Mouse (Mus musculus) heart, embryonic 11.5 days (tissue): Measurements from ENCODE around the gene Ube2d2b. TPM values are rescaled to one million over a fixed set of nuclear protein-coding genes. Genes with fewer than 3 reads are reported as not detected.
A peak's percentile ranks its signal among the peaks of the same experiment; 100 is the strongest.

Experiments used
- ATAC-seq: fragments of 200-750 bp; cut with Nextera tagmentation; replicated peaks from 2 replicates; pipeline ENCODE4 v1.8.0; 2017; ENCODE audit warnings: moderate library complexity; ENCODE audit not compliant: insufficient number of reproducible peaks, low FRiP score, low TSS enrichment
- H3K27ac ChIP-seq: fragments of 300-500 bp; sonication (generic); 2 replicates; pipeline ENCODE4 v1.5.1; 2014; ENCODE audit warnings: mild to moderate bottlenecking, low read depth, low read length
- H3K27me3 ChIP-seq: fragments of 300-500 bp; sonication (generic); 2 replicates; pipeline ENCODE4 v1.6.1; 2014; ENCODE audit warnings: mild to moderate bottlenecking, low read length, mixed read lengths; ENCODE audit not compliant: control insufficient read depth, insufficient read depth
- H3K36me3 ChIP-seq: fragments of 300-500 bp; sonication (generic); 2 replicates; pipeline ENCODE4 v1.6.1; 2014; ENCODE audit warnings: mild to moderate bottlenecking, low read length, moderate library complexity, mixed read lengths; ENCODE audit not compliant: control insufficient read depth, insufficient read depth
- H3K4me1 ChIP-seq: fragments of 300-500 bp; sonication (generic); 2 replicates; pipeline ENCODE4 v1.6.1; 2014; ENCODE audit warnings: low read length; ENCODE audit not compliant: control insufficient read depth, insufficient read depth
- H3K4me2 ChIP-seq: fragments of 300-500 bp; sonication (generic); 2 replicates; pipeline ENCODE4 v1.6.1; 2014; ENCODE audit warnings: mild to moderate bottlenecking, moderate library complexity
- H3K4me3 ChIP-seq: fragments of 300-500 bp; sonication (generic); 2 replicates; pipeline ENCODE4 v1.5.1; 2014; ENCODE audit warnings: low read depth, low read length
- H3K9ac ChIP-seq: fragments of 300-500 bp; sonication (generic); 2 replicates; pipeline ENCODE4 v1.6.1; 2014; ENCODE audit warnings: mild to moderate bottlenecking, low read depth, low read length, moderate library complexity
- H3K9me3 ChIP-seq: fragments of 300-500 bp; sonication (generic); replicated peaks from 2 replicates; pipeline ENCODE4 v1.6.1; 2016; ENCODE audit warnings: low read length; ENCODE audit not compliant: control insufficient read depth
- WGBS: fragments of 180-500 bp; shearing (Covaris S2); extraction: QIAGEN DNeasy Blood & Tissue Kit; methylation state at CpG from one replicate; pipeline ENCODE4 v1.1.7; 2014; ENCODE audit not compliant: insufficient replicate concordance; 5-methylcytosine and 5-hydroxymethylcytosine counted together
- polyA plus RNA-seq: library from polyadenylated mRNA; unstranded; fragments of >200 nt; fragmentation: Nextera tagmentation; extraction: Ambion mirVana; gene quantifications from 2 replicates; pipeline ENCODE4 v1.2.1, GENCODE M21; 2014

Ube2d2b gene
- polyA plus RNA-seq, 1 experiment from 2014 or later = 0.57 TPM

- ATAC-seq = no peak
- H3K4me1 ChIP-seq = peaks cover 4% of the 10 kb centered on the region; the same call in 1 of the 2 replicates
- H3K4me2 ChIP-seq = peak overlapping the region; percentile 24
- no peaks in the 10 kb centered on the region for H3K36me3 ChIP-seq
- no peaks in the 10 kb centered on the region for H3K27me3 ChIP-seq
- H3K4me3 ChIP-seq = no peak overlapping the region
- no peaks in the 10 kb centered on the region for H3K9me3 ChIP-seq
- peak overlapping the region; percentile 36; the same call in 1 of the 2 replicates for H3K9ac ChIP-seq
- H3K27ac ChIP-seq = peak overlapping the region; percentile 57
These were observed 45.3 kb downstream of the Ube2d2b start for GRCm38 (mm10) chr5:107875261-107875611.

- Histone ChIP-seq H3K4me1 (peaks cover 4% of the 10 kb centered on the region; the same call in 1 of the 2 replicates), H3K4me3 (no peak overlapping the region), H3K27me3 (no peaks in the 10 kb centered on the region), H3K4me2 (no peak overlapping the region), H3K9me3 (no peaks in the 10 kb centered on the region), H3K36me3 (no peaks in the 10 kb centered on the region), H3K27ac (no peak overlapping the region), H3K9ac (no peak overlapping the region)
- 82% methylated on average over 1 of the region's 1 CpGs for WGBS
- no peak for ATAC-seq
These were observed 47.2 kb downstream of the Ube2d2b start for GRCm38 (mm10) chr5:107877053-107877452.

GRCm38 (mm10) chr5:107880710-107881109 is 50.8 kb downstream of the Ube2d2b start:
- H3K27me3 ChIP-seq = no peaks in the 10 kb centered on the region
- H3K9me3 ChIP-seq = no peaks in the 10 kb centered on the region
- 69% methylated on average over 5 of the region's 5 CpGs for WGBS
- no peak for ATAC-seq
- no peak overlapping the region for H3K9ac ChIP-seq
- no peak overlapping the region for H3K4me2 ChIP-seq
- H3K36me3 ChIP-seq = no peaks in the 10 kb centered on the region
- no peaks in the 10 kb centered on the region for H3K4me1 ChIP-seq
- no peak overlapping the region for H3K4me3 ChIP-seq
- no peak overlapping the region for H3K27ac ChIP-seq

Other genes starting within 250 kb of the Ube2d2b start
- 12.8 and 16.6 TPM in 2 replicates for gene Rpap2, start 232.7 kb upstream of the Ube2d2b start, polyA plus RNA-seq
- 27.9 and 29.7 TPM in 2 replicates for gene Glmn, start 232.2 kb upstream of the Ube2d2b start, polyA plus RNA-seq
- gene Gfi1, start 104.1 kb upstream of the Ube2d2b start, polyA plus RNA-seq = not detected in 2 replicates
- 41.0 and 46.7 TPM in 2 replicates for gene Evi5, start 45.0 kb downstream of the Ube2d2b start, polyA plus RNA-seq
- gene Rpl5, start 70.4 kb downstream of the Ube2d2b start, polyA plus RNA-seq = 55.2 and 69.9 TPM in 2 replicates
- 20.0 and 20.6 TPM in 2 replicates for gene Fam69a, start 157.0 kb downstream of the Ube2d2b start, polyA plus RNA-seq
- 88.2 and 88.4 TPM in 2 replicates for gene Mtf2, start 235.6 kb downstream of the Ube2d2b start, polyA plus RNA-seq